Mouse (Mus musculus): ENCODE measurements at regions not wholly inside any gene's neighbourhood (a gene's known extent, or its start where the extent isn't known, plus 50 kb on each side); places are given as distances from the start of the nearest gene placed in this dataset.

DNA sequence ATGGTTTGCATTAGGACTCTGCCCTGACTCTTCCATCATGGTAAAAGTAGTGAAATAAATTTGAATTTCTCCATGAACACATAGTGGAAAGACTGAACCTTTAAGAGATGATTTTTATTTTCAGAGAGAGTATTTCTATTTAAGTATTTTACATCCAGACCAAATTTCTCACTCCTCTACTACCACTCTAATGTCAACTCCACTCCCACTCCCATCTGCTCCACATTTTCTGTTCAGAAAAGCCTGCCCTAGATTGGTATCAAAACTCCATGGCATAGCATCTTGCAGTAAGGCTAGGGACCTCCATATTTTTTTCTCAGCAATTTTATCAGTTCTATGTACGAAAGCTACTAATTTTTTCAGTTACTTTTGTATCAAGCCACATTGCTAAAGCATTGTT, 117.4 kb upstream of the Esp38 start:
- DNase-seq (ENCODE audit: low spot score in 2 of 2), result peak; percentile 2 to 26

All from frontal cortex, postnatal 36 days (tissue).